Mouse (Mus musculus): ENCODE measurements around the gene Hs1bp3.
A peak's percentile ranks its signal among the peaks of the same experiment; 100 is the strongest.

Gene Hs1bp3

DNA sequence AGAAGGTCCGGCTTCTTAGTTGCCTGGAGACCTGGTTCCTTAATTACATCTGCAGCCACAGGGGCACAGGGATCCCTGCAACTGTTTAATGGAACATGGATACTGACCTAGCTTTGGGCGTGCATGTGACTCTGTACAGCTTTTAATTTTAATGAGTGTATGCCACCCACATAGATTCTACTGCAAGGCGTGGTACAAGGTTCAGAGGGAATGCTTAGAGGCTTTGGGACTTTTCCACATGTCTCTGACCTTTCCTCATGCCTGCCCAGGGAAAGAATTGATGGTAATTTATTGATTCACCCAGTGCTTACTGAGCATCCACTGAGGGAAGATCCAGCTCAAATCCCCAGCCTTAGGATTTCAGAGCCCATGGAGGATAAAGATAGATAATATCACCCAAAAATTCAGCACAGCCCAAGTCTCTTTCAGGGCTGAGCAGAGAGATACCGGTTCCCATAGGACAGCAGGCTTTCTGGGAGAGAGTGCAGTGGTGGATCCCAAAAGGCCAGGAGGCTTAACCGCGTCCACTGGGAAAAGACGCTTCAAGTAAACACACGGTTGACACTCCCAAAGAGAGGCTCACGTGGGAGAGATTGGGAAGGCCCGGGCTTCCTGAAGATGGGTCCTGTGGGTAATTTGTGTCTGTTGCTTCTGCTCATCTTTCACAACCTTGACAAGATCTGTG is 23.5 kb downstream of the Hs1bp3 start:
- DNase-seq (ENCODE audit: low spot score in 2 of 2): no peak

DNA sequence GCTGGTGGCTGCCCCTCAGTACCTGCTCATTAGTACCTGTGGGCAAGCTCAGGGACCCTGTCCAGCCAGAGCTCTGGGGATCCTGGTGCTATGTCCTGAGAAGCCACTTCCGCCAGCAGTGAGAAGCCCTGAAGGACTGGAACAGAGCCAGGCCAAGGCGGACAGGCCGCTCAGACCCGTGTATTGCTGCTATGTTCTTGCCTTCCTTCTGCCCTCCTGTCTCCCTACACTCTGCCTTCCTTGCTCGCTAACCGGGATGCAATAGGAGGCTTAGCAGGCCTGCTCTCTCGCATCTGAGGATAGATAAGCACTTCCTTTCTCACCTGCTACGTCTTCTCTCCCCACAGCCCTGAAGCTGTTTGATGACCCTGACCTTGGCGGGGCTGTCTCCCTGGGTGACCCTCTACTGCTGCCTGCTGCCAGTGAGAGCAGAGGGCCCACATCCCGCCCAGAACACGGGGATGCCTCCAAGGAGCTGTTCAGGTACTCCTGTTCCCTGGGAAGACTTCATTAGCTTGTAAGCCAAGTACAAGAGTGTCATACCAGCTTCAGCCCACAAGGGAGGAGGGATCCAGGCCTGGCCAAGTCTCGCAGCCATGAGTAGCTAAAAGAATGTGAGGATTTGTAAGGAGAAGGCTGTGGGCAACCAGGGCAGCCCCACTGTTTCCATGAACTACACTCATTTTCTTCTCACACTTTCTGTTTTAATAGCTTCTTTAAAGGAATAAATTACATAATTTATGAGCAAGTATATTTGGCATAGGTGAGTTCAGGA is 24.2 kb downstream of the Hs1bp3 start:
- DNase-seq (ENCODE audit: low spot score in 2 of 2): no peak

DNA sequence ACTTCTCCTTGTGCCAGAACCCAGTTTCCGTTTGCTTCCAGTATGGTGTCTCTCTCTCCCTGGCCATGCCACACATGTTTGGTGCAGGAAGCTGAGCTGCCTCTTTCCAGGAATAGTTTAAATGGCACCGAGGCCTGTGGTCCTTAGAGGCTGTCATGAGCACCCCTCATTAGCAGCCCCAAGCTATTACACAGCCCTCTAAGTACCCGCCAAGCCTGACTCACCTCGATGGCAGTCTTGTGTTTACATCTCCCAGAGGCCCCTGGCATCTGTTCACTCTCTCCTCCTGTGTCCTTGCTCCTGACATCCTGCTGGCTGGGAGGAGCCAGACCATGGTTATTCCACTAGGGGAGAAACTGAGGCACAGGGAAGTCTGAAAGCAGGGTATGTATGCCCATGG is 25.3 kb downstream of the Hs1bp3 start:
- DNase-seq (ENCODE audit: low spot score in 2 of 2): no peak

DNA sequence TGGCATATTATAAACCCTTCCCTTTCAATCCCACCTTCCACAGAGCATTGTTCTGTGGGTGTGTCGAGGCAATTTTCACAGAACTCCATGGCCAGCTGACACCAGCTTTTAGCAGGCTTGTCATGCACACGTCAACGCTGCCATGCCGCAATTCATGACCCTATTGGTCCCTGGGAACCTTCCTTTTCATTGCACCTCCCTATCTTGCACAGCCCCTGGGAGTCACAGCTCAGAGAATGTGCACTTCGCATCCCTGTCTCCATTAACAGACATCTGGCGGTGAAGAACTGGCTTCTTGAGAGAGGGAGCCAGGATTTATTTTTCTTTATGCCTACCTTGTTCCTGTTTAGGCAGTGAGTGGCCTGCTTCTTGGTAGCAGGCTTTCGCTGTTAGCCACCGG is 25.7 kb downstream of the Hs1bp3 start:
- DNase-seq (ENCODE audit: low spot score in 2 of 2): no peak

DNA sequence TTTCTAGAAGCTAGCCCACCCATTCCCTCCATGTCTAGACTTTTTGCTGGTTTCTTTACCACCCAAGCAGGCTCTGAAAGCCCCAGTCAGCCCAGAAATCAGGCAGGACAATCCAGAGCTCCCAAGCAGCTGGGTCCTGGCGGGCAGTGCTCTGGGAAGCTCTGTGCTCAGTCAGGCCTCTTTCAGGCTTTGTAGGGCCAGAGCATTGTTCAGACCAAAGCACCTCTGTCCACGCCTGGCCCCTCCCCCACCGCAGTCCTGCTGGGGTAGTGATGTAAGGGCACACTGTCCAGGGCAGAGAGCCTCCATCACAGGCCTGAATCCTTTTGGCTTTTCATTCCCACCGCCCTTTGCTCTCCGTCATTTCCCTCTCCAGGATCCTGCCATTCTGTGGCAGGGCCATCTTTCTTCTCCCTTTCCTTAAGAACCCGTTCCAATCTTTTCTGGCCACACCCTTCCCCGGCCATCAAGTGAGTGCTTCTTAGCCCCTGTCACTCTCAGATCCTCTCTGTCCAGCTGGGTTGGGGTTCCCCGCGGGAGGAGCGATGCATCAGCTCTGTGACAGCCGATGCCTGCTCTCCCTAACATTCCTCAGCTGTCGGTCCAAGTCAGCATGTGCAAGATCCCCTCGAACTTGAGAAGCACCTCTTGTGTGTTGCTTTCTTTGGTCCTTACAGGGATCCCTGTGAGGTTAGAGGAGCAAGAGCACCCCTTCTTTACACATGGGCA is 26.5 kb downstream of the Hs1bp3 start:
- no peak for DNase-seq (ENCODE audit: low spot score in 2 of 2)

DNA sequence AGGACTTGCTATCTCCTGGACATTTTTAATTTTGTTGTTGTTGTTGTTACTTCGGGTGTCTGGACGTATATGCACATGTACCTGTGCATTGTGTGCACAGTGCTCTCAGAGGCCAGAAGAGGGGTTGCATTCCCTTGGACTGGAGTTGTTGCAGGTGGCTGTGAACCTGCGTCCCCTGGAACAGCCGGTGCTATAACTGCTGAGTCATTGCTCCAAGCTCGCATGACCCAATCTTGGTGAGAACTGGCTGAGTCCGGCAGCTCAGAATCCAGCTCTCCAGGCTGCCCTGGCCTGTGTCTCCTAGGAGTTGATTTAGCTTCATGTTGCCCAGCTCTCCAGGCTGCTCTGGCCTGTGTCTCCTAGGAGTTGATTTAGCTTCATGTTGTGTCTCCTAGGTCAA is 27.8 kb downstream of the Hs1bp3 start:
- no peak for DNase-seq (ENCODE audit: low spot score in 2 of 2)

DNA sequence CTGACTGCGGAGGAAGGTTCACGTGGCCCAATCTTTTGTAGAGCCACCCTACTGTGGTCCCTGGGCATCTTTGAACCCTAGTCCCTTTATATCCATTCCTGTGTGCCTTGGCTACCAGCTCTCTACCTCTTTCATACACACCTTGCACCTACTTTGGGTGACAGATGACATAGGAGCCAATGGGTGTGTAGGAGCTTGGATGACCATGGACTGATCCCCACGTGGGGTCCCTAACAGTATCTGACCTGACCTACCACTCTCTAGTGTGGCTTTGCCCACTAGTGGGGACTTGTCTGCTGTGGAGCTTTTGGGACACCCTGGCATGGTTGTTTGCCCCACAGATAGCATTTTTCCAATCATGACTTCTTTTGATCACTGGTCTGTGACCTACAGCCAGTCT is 30.1 kb downstream of the Hs1bp3 start:
- no peak for DNase-seq (ENCODE audit: low spot score in 2 of 2)

DNA sequence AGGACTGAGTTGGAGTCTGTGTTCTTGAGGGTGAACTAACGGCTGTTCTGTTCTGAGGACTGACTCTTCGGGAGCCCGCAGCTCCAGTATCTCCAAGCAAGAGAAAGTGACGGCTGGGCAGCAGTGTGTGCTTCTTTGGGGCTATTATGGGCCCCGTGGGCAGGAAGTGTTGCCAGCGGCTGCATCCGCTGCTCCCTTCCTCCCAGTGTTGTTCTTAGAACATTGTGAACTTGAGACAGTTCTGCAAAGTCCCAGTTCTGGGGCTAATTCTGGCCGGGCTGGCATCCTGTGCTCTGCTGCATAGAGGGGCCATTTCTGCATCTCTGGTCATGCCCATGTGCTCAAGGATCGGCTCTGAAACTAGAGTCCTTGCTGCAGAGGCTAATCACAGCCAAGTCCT is 31.7 kb downstream of the Hs1bp3 start:
- peak in 1 of 2 experiments; percentile 22 for DNase-seq (ENCODE audit: low spot score in 2 of 2)

DNA sequence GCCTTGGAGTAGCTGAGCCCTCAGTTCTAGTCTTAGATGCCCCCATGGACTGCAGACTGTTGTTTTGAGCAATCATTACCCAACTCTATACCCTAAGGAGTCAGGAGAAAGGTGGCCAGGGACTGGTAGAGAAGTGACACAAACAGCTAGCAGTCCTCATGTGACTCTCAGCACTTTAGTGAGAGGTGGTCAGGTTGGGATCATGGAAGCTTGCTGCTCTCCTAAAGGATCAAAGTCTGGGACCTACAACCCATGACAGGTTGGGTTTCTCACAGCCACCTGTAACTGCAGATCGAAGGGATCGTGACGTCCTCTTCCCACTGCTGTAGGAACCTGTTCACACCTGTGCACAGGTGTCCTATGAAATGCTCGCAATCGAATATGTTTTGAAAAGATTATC is 32.3 kb downstream of the Hs1bp3 start:
- DNase-seq (ENCODE audit: low spot score in 2 of 2): no peak

DNA sequence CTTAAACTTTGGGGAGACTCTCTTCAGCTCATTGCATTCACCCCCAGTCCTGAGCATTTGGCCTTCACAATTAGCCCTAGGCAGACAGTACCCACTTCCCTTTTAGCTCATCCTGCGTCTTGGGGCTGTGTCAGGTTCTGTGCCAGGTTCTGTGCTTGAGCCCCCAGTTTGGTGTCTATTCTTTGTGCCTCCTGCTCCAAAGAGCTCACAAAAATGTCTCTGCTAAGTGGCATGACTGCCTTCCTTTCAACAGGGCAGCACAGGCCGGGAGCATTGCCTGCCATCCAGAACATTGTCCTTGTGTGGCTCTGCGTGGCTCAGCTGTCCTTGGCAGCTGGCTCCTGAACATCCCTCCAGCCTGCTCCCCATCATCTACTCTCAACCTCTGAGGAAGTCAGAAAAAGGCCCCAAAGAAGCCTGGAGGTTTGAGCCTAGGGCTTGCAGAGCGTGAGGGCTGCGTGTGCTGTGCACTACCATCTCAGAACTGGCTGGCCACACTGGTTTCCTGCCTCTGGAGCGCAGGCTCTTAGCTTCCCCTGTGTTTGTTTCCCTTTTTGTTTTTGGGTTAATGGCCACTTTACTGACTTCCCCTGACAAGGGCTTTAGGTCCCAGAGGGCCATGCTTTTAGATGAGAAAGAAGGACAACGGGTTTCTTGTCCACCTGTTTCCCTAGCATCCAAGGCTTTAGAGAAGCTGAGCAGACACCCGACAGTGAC is 34.7 kb downstream of the Hs1bp3 start:
- DNase-seq (ENCODE audit: low spot score in 2 of 2): no peak

DNA sequence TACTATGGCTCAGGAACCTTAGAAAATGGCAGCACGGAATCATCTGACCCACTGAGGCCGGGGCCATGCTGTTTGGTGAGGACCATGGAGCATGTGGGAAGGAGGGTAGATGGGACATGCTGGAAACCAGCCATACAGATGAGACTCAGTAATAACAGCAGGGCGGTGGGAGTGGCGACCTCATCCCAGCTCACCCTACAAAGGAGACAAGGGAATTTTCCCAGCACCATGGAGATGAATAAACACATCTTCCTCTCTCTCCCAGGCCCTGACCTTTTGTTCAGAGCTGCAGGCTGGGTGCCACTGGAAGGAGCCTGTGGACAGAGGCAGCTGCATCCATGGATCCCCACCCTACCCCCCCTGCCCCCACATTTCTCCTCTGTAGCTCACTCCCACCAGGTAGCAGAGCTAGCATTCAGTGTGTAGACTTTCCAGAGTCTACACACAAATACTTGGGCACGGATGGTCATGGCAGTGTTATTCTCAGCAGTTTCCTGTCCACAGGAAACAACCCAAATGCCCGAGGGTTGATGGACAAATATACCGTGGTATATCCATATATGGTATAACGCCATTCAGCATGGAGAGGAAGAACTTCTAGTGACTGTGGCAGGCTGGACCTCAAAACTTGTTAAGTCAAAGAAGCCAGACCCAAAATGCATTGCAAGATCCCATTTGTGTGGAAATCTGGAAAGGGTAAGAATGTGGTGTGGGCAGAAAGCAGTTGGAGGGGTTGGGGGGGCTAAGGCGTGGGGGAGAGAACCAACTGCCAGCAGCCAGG is 35.7 kb downstream of the Hs1bp3 start:
- no peak for DNase-seq (ENCODE audit: low spot score in 2 of 2)

DNA sequence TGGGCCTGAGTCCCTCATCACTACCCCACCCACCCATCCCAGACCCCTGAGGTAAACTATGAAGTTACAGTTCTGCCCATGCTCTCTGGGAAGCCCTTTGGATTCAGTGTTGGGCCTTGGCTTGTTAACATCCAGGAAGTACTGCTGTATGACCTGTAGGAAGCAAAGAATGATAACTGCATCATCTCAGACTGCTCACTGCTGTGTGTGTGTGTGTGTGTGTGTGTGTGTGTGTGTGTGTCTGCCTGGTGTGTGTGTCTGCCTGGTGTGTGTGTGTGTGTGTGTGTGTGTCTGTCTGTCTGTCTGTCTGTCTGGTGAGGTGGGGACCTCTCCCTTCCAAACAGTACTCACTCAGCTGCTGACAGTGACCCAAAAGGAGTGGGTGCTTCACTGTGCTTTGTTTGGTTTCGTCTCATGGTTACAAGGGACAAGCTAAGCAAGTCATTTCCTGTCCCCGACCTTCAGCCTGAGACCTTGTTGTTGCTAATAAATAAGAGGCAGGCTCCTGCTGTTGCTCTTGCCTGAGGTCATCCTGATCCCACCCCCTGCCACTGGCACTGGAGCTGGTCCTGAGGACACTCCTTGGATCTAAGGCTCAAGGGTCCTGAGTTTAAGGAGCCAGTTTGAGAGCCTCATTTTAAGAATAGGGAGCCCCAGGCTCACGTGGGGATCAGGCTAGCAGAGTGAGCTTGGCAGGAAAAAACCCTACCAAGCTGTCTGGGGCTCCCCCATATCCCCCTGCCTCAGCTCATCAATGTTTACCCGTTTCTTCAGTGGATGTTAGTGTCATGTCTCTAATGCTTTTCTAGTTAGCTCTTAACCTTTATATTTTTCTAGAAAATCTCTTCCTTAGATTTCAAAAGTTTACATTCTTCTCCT is 38.0 kb downstream of the Hs1bp3 start:
- DNase-seq (ENCODE audit: low spot score in 2 of 2): no peak

DNA sequence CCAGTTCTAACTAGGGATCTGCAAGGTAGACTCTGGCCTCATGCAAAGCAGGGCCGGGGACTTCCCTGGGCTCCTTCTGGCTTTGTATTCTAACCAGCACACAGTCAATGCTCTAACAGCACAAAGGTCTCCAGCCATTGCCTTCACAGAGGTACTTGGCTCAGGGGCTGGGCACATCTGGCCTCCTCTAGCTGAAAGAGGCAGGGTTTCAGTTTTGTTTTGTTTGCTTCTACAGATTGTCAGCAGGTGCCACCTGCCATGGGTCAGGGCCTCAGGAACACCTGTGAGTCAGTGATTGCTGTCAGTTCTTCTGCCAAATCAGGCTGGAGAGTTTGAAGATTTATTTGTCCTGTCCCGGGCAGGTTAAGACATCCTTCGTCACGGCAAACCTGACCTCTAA is 39.8 kb downstream of the Hs1bp3 start:
- DNase-seq (ENCODE audit: low spot score in 2 of 2): peak in 1 of 2 experiments; percentile 38

DNA sequence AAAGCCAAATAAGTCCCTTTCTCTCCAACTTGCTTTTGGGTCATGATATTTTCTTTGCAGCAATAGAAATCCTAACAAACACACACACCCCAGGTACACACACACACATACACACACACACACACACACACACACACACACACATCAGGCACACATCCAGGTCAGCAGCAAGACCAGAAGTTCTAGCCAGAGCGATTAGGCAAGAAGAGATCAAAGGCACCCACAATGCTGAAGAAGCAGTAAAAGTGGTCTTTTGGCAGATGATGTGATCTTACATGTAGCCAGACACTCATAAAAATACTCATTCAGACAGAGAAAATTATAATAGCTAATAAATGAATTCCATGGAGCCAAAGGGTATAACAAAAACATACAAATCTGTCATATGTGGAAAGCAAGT is 41.0 kb downstream of the Hs1bp3 start:
- no peak for DNase-seq (ENCODE audit: low spot score in 2 of 2)

DNA sequence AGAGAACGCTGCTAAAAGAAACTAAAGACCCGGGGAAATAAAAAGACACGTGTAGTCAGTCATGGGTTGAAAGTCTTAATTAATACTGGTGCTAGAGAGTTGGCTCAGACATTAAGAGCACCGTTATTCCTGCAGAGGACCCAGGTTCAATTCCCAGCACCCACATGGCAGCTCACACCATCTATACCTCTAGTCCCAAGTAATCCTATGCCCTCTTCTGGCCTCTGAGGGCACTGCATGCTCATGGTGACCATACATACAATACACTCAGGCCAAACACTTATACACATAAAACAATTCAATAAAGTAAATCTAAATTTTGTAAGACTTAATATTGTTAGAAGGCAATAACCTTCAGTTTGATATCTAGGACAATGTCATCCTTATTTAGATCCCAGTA is 41.8 kb downstream of the Hs1bp3 start:
- DNase-seq (ENCODE audit: low spot score in 2 of 2): no peak

DNA sequence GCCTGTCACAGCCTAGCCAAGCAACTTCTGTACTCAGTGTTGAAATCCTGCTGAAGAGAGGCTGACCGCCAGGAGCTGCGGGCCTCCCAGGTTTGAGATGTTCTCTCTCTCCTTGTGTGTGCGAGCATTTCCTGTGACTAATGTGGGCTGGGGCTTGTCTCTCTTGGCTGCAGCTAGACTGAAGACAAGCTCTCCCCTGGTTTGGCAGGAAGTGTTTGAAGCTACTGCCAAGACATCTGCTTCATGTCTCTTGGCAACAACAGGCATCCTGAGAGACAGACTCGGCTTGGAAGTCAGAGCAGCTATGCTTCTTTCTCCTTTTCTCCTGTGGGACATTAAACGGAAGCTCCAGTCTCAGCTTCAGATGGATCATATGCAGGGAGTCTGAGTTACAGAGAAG is 44.2 kb downstream of the Hs1bp3 start:
- no peak for DNase-seq (ENCODE audit: low spot score in 2 of 2)

DNA sequence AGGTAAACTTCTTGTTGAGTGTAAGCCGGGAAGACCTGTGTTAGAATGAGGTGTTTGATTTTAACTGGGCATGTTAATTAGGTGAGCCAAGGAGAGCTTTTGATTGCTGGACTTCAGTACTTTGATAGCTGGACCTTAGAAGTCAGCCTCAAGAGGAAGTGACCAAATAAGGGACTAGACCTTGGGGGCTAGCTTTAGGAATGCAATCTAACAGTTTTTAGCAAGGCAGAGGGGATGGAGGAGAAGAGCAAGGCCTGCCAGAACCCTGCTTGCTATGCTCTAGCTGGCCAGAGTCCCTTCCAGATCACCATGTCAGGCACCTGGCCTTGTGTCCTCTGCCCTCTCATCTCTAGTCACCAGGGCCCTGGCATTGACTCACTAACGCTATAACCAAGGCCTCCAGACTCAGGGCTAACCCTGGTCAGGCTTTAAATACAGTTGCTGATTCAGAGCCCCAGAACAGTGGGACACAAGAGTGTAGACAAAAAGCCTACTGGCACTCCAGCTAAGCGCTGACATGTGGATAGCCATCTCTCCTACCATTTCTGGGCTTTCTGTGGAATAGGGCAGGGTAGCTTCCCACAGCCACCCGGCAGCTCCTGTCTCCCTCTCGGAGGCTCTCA is 45.2 kb downstream of the Hs1bp3 start:
- DNase-seq (ENCODE audit: low spot score in 2 of 2): no peak

DNA sequence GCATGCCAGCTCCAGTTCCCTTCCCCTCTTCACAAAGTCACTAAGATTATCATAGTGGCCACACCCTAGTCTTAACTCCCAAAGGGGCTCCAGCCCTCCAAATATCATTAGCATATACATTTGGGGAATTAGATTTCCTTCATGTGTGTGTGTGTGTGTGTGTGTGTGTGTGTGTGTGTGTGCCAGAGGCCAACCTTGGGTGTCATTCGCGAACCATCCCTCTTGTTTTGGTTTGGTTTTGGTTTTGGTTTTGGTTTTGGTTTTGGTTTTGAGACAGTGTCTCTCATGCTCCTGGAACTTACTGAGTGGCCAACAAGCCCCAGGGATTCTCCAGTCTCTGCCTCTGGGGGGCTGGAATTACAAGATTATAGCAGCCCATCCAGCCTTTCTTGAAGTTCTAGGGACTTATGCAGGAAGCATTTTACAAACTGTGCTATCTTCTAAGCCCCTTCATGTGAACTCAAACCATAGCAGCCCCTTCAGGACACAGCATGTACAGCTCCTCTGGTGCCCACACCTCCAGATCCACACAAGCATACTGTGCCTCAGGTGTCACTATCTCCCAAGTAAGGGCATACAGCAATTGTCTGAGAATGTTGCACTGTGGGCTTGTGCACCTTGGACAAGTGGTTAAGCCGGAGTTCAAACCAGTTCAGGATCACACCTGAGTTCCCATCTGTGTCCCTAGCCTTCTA is 46.3 kb downstream of the Hs1bp3 start:
- no peak for DNase-seq (ENCODE audit: low spot score in 2 of 2)

DNA sequence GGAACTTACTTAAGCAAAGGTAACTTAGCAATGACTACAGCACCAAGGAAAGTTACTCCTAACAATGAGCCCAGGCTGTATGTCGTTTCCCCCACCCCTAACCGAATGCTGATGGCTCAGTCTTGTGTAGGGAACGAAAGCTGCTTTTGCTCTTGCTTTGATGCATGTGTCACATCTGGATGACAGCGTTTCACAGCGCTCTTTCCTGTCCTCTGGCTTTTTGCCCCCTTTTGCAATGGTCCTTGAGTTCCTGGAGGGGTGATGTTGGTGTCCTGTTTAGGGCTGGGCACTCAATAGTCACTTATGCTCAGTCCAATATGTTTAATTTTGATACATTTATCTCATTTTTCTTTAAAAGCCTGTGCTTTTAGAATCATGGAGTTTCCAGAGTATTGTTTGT is 48.6 kb downstream of the Hs1bp3 start:
- DNase-seq (ENCODE audit: low spot score in 2 of 2): no peak
